Comparison of ENCODE assay signal across 12 mouse cellular contexts in genomic region chr16:31433466-31434110, GRCm38 (mm10). TPM values are rescaled to one million over a fixed set of nuclear protein-coding genes. Genes with fewer than 3 reads are reported as not detected.
A peak's percentile ranks its signal among the peaks of the same experiment; 100 is the strongest.
DNase-seq lines count a peak whose midpoint lies in the region; ATAC-seq and TF ChIP-seq lines count a peak whose summit lies in the region.
"Had no signal": no experiment of that assay in that cellular context is flagged by ENCODE, and none has a peak within 500 bp of the region (broad histone marks: within the 10 kb centered on the region; RNA-seq: fewer than 3 reads in every experiment).

No protein-coding gene starts in this region.

- H3K27me3 ChIP-seq in kidney, adult 2 months (replicated peaks; ENCODE audit: control insufficient read depth, insufficient read depth, low read length) = no peaks in the 10 kb centered on the region
- peaks cover 3% of the 10 kb centered on the region; the same call in 1 of the 2 replicates for H3K27me3 ChIP-seq in kidney, embryonic 14.5 days (ENCODE audit: control insufficient read depth, insufficient read depth, low read length)
- H3K27me3 ChIP-seq in intestine, postnatal 0 days (replicated peaks; ENCODE audit: control insufficient read depth, insufficient read depth, low read length) = no peaks in the 10 kb centered on the region

- no peak overlapping the region for H3K4me2 ChIP-seq in kidney, embryonic 14.5 days (replicated peaks; ENCODE audit: low read depth, low read length)
- peak overlapping the region; percentile 31 for H3K4me2 ChIP-seq in intestine, postnatal 0 days (replicated peaks; ENCODE audit: low read depth)

- no peak for ATAC-seq in kidney, embryonic 14.5 days (ENCODE audit: low FRiP score, low TSS enrichment)
- ATAC-seq in intestine, postnatal 0 days = no peak
- no peak for ATAC-seq in frontal cortex, adult (ENCODE audit: low TSS enrichment)

- H3K9me3 ChIP-seq in kidney, embryonic 14.5 days (ENCODE audit: control insufficient read depth, low read length) = no peaks in the 10 kb centered on the region
- H3K9me3 ChIP-seq in intestine, postnatal 0 days (ENCODE audit: control insufficient read depth) = no peaks in the 10 kb centered on the region

- no peak for TF ChIP-seq CTCF in kidney, adult 2 months (conservative IDR thresholded peaks at IDR 0.05; ENCODE audit: insufficient read depth, insufficient read length, low read depth, low read length)
- no peak for TF ChIP-seq CTCF in intestine, postnatal 0 days (IDR thresholded peaks at IDR 0.05; ENCODE audit: low read depth)

- peaks cover 10% of the 10 kb centered on the region; the same call in 1 of the 2 replicates for H3K4me1 ChIP-seq in kidney, adult 2 months (ENCODE audit: control insufficient read depth, insufficient read depth, low read length)
- no peaks in the 10 kb centered on the region for H3K4me1 ChIP-seq in kidney, embryonic 14.5 days (ENCODE audit: control insufficient read depth, insufficient read depth, low read length)
- H3K4me1 ChIP-seq in intestine, postnatal 0 days (replicated peaks; ENCODE audit: control insufficient read depth, insufficient read depth, low read length) = peaks cover 5% of the 10 kb centered on the region

- TF ChIP-seq POLR2A in kidney, adult 2 months (IDR thresholded peaks at IDR 0.05; ENCODE audit: low read depth, low read length) = no peak

- WGBS in kidney, adult 2 months = 46% methylated on average over 12 of the region's 12 CpGs
- 69% methylated on average over 12 of the region's 12 CpGs for WGBS in kidney, embryonic 14.5 days
- WGBS in intestine, postnatal 0 days = 46% methylated on average over 12 of the region's 12 CpGs

- no peaks in the 10 kb centered on the region for H3K36me3 ChIP-seq in kidney, adult 2 months (ENCODE audit: control insufficient read depth, insufficient read depth, low read length)
- no peaks in the 10 kb centered on the region for H3K36me3 ChIP-seq in kidney, embryonic 14.5 days (ENCODE audit: control insufficient read depth, insufficient read depth, low read length)
- H3K36me3 ChIP-seq in intestine, postnatal 0 days (ENCODE audit: control insufficient read depth, insufficient read depth) = peaks cover 2% of the 10 kb centered on the region; the same call in 1 of the 2 replicates

- H3K9ac ChIP-seq in kidney, embryonic 14.5 days (ENCODE audit: low read depth, low read length) = no peak overlapping the region
- no peak overlapping the region for H3K9ac ChIP-seq in intestine, postnatal 0 days (ENCODE audit: low read depth, low read length)

- H3K27ac ChIP-seq in kidney, adult 2 months (ENCODE audit: insufficient read depth, low read depth, low read length) = peak overlapping the region; percentile 43; the same call in 1 of the 2 replicates
- H3K27ac ChIP-seq in kidney, embryonic 14.5 days (ENCODE audit: low read depth, low read length) = no peak overlapping the region
- H3K27ac ChIP-seq in intestine, postnatal 0 days (ENCODE audit: low read depth, low read length) = peak overlapping the region; percentile 63

- H3K4me3 ChIP-seq in kidney, adult 2 months (ENCODE audit: insufficient read depth, low read depth, low read length) = no peak overlapping the region
- H3K4me3 ChIP-seq in kidney, embryonic 14.5 days (ENCODE audit: low read length) = no peak overlapping the region
- H3K4me3 ChIP-seq in intestine, postnatal 0 days (ENCODE audit: low read depth, low read length) = no peak overlapping the region
- H3K4me3 ChIP-seq: erythroblast, embryonic 14.5 days had no signal

- peak; percentile 70 for DNase-seq in kidney, adult 2 months
- DNase-seq in right cerebral cortex, postnatal 4 days = peak; percentile 50
- DNase-seq in right cerebral cortex, postnatal 36 days (ENCODE audit: low spot score in 2 of 2) = no peak
- DNase-seq in spleen, adult 12 weeks (ENCODE audit: low spot score) = no peak
- DNase-seq: gastrocnemius, postnatal 25 days; liver; lung, postnatal 36 days; right cerebral cortex, postnatal 25 days had no signal

RNA-seq across cellular contexts. Expression of gene Bdh1, which starts 11.5 kb away (rescaled TPM):
- polyA plus RNA-seq in kidney, adult 2 months (2012; rRNA removed) = 197 and 276 TPM in 2 replicates
- 8.0 and 16.5 TPM in 2 replicates for polyA plus RNA-seq in kidney, embryonic 14.5 days (2014; fragmentation: Nextera tagmentation; extraction: Ambion mirVana)
- 327 and 338 TPM in 2 replicates for polyA plus RNA-seq in intestine, postnatal 0 days (2015; fragmentation: Nextera tagmentation; extraction: Ambion mirVana)

Comparison
In these comparisons a context has a peak if more than half of its experiments do, and no peak if none do; other contexts are left out.
1. DNase-seq: peak in kidney, adult 2 months (single experiment) and right cerebral cortex, postnatal 4 days (single experiment); none in right cerebral cortex, postnatal 36 days (0 of 2) and spleen, adult 12 weeks (single experiment).
2. RNA of gene Bdh1, which starts 11.5 kb away (polyA plus RNA-seq): 327 to 338 TPM in intestine, postnatal 0 days and 197 to 276 TPM in kidney, adult 2 months; 8.0 to 16.5 TPM in kidney, embryonic 14.5 days; every median in the first group is over 10 times any median in the second.